Mouse (Mus musculus): ENCODE measurements around the gene Izumo2.

Gene Izumo2

GRCm38 (mm10) chr7:44708574-44708973 is at the start of gene Izumo2:
TSS of gene Izumo2 (plus strand) at chr7:44708742.
- DNase-seq, result no peak

GRCm38 (mm10) chr7:44661219-44661618 is 47.3 kb upstream of the Izumo2 start:
- no peak for DNase-seq

- DNase-seq, result peak; percentile 81 to 91
Measured at GRCm38 (mm10) chr7:44662168-44662567, 46.4 kb upstream of the Izumo2 start.

- DNase-seq, result peak; percentile 35 to 67
Measured at GRCm38 (mm10) chr7:44662569-44662968, 46.0 kb upstream of the Izumo2 start.

- peak; percentile 54 to 80 for DNase-seq
Measured at GRCm38 (mm10) chr7:44663546-44663945, 45.0 kb upstream of the Izumo2 start.

GRCm38 (mm10) chr7:44664731-44665130 is 43.8 kb upstream of the Izumo2 start:
- DNase-seq, result peak in 1 of 2 experiments; percentile 20

- DNase-seq, result no peak
Measured at GRCm38 (mm10) chr7:44666462-44666861, 42.1 kb upstream of the Izumo2 start.

- DNase-seq, result peak; percentile 66 to 86
Measured at GRCm38 (mm10) chr7:44667996-44668738, 40.4 kb upstream of the Izumo2 start.

GRCm38 (mm10) chr7:44669103-44669502 is 39.4 kb upstream of the Izumo2 start:
- DNase-seq, result peak; percentile 74 to 89

- DNase-seq, result peak; percentile 88 to 95
Measured at GRCm38 (mm10) chr7:44670803-44671202, 37.7 kb upstream of the Izumo2 start, which contains the start of gene Myh14. TSS of gene Myh14 (minus strand) at chr7:44670843.

GRCm38 (mm10) chr7:44672193-44672592 is 36.3 kb upstream of the Izumo2 start:
- DNase-seq, result no peak

GRCm38 (mm10) chr7:44674511-44674910 is 34.0 kb upstream of the Izumo2 start:
- no peak for DNase-seq

- no peak for DNase-seq
Measured at GRCm38 (mm10) chr7:44675171-44675570, 33.4 kb upstream of the Izumo2 start.

- no peak for DNase-seq
Measured at GRCm38 (mm10) chr7:44676126-44676525, 32.4 kb upstream of the Izumo2 start.

- DNase-seq, result no peak
Measured at GRCm38 (mm10) chr7:44676611-44677010, 31.9 kb upstream of the Izumo2 start.

GRCm38 (mm10) chr7:44683656-44684055 is 24.9 kb upstream of the Izumo2 start:
- DNase-seq, result peak; percentile 65 to 88

- DNase-seq, result peak; percentile 80 to 87
Measured at GRCm38 (mm10) chr7:44685531-44686402, 22.8 kb upstream of the Izumo2 start.

GRCm38 (mm10) chr7:44688890-44689289 is 19.7 kb upstream of the Izumo2 start:
- DNase-seq, result no peak

GRCm38 (mm10) chr7:44689331-44689730 is 19.2 kb upstream of the Izumo2 start:
- DNase-seq, result no peak

GRCm38 (mm10) chr7:44693427-44694175 is 14.9 kb upstream of the Izumo2 start:
- peak; percentile 32 to 39 for DNase-seq

GRCm38 (mm10) chr7:44695223-44695622 is 13.3 kb upstream of the Izumo2 start:
- peak in 1 of 2 experiments; percentile 48 for DNase-seq

GRCm38 (mm10) chr7:44697191-44697710 is 11.3 kb upstream of the Izumo2 start:
- peak; percentile 76 to 87 for DNase-seq

- DNase-seq, result no peak
Measured at GRCm38 (mm10) chr7:44697980-44698379, 10.6 kb upstream of the Izumo2 start.

Measured in lung, postnatal 4 days (tissue).